Mouse (Mus musculus) bone marrow macrophage, adult 2 months (primary cell): ENCODE measurements around the gene 4930455H04Rik.

Experiments
- CTCF ChIP-seq: IDR thresholded peaks from 2 replicates; pipeline ENCODE4 v1.5.1; 2012; ENCODE audit warnings: low read depth, mild to moderate bottlenecking, low read length, moderate library complexity
- POLR2A ChIP-seq: IDR thresholded peaks from 2 replicates; pipeline ENCODE4 v1.6.1; 2012; ENCODE audit warnings: mild to moderate bottlenecking, low read depth, low read length, borderline replicate concordance

- TF ChIP-seq CTCF: no peak
- TF ChIP-seq POLR2A: no peak
Observed at GRCm38 (mm10) chr3:116951489-116951888, 16.6 kb upstream of the 4930455H04Rik start.
